Mouse (Mus musculus): ENCODE data around the gene Pdzd7. TPM values are rescaled to one million over a fixed set of nuclear protein-coding genes. Genes with fewer than 3 reads are reported as not detected.

Pdzd7 gene
- total and polyA plus RNA-seq, 2 experiments from 2014 or later, result 1.9 to 7.7 TPM

DNA sequence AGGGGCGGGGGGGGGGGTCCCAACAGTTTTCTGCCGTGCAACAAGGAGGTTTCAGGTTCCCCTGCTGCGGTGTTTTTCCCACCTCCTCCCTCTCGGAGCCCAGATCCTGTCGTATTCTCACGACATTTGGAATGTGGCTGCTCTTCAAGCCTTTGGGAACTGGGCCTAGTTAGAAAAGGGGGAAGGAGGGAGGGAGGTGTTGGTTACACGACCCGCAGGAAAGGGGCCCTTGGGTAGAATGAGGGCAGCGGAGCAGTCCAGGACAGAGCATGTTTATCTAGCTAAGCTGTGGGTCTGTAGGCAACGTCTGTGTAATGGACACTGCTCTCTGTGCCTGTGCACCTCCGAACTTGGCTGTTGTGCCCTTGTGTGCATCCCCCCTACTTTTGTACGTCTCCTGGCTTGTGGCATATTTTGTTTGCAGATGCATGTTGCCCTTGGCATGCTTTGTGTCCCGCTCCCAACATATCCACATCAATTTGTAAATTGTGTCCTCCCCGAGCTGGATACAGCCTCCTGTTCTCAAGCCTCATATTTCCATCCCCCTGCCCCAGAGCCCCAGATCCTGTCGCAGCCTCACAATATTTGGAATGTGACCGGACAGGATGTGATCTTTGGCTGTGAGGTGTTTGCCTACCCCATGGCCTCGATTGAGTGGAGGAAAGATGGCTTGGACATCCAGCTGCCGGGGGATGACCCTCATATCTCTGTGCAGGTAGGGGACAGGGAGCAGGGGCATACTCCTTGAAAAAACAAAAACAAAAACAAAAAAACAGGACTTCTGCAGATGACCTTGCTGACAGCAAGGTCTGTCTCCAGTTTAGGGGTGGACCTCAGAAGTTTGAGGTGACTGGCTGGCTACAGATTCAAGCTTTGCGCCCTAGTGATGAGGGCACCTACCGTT, 32.5 kb upstream of the Pdzd7 start:
- Histone ChIP-seq H3K27me3 (ENCODE audit: insufficient read depth, low read length) (peaks cover 45% of the 10 kb centered on the region), H3K9ac (replicated peaks; ENCODE audit: low read length) (no peak overlapping the region), H3K4me3 (ENCODE audit: low read length) (no peak overlapping the region), H3K4me2 (ENCODE audit: low read depth, low read length) (no peak overlapping the region), H3K9me3 (ENCODE audit: low read length) (no peaks in the 10 kb centered on the region), H3K4me1 (ENCODE audit: insufficient read depth, low read length) (peaks cover 25% of the 10 kb centered on the region), H3K36me3 (ENCODE audit: insufficient read depth, low read length) (no peaks in the 10 kb centered on the region), H3K27ac (no peak overlapping the region)
- ATAC-seq (no peak), DNase-seq (ENCODE audit: low spot score) (no peak)
- 9% methylated on average over 20 of the region's 20 CpGs for WGBS
- no peak for TF ChIP-seq CTCF (IDR thresholded peaks at IDR 0.05; ENCODE audit: low read depth)

DNA sequence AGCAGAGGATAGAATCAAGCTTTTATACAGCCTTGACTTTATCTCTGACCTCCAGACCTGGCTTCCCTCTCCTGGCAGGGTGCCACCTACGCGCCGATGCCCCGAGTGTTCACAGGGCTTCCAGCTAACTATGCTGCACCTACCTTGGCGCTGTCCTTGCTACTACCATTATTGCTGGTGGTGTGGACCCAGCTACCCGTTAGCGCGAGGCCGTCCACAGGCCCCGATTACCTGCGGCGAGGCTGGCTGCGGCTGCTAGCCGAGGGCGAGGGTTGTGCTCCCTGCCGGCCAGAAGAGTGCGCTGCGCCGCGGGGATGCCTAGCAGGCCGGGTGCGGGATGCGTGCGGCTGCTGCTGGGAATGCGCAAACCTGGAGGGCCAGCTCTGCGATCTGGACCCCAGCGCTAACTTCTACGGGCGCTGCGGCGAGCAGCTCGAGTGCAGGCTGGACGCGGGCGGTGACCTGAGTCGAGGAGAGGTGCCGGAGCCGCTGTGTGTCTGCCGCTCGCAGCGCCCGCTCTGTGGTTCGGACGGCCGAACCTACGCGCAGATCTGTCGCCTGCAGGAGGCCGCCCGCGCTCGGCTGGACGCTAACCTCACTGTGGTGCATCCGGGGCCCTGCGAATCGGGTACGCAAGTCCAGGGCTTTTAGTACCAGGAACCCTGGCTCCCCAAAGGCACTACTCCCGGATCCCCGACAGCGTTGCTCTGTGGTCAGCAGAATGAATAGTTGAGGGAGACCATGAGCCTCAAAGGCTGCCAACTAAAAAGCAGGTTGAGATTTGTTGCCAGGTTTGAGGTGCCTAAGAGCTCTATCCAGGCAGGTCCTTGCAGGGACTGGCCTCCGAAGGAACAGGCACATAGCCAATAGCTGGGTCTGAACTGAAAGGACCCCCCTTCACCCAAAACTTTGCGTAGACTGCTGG, 31.3 kb upstream of the Pdzd7 start:
- H3K4me3 ChIP-seq (ENCODE audit: low read length), result peak overlapping the region; percentile 82
- TF ChIP-seq CTCF (IDR thresholded peaks at IDR 0.05; ENCODE audit: low read depth), result peak; percentile 53
- no peak overlapping the region for H3K9ac ChIP-seq (replicated peaks; ENCODE audit: low read length)
- peaks cover 42% of the 10 kb centered on the region for H3K27me3 ChIP-seq (ENCODE audit: insufficient read depth, low read length)
- DNase-seq (ENCODE audit: low spot score), result peak; percentile 49
- 1% methylated on average over 62 of the region's 62 CpGs for WGBS
- H3K4me1 ChIP-seq (ENCODE audit: insufficient read depth, low read length), result peaks cover 25% of the 10 kb centered on the region
- no peak overlapping the region for H3K27ac ChIP-seq
- no peaks in the 10 kb centered on the region for H3K9me3 ChIP-seq (ENCODE audit: low read length)
- ATAC-seq, result no peak
- peak overlapping the region; percentile 100 for H3K4me2 ChIP-seq (ENCODE audit: low read depth, low read length)
- H3K36me3 ChIP-seq (ENCODE audit: insufficient read depth, low read length), result no peaks in the 10 kb centered on the region

DNA sequence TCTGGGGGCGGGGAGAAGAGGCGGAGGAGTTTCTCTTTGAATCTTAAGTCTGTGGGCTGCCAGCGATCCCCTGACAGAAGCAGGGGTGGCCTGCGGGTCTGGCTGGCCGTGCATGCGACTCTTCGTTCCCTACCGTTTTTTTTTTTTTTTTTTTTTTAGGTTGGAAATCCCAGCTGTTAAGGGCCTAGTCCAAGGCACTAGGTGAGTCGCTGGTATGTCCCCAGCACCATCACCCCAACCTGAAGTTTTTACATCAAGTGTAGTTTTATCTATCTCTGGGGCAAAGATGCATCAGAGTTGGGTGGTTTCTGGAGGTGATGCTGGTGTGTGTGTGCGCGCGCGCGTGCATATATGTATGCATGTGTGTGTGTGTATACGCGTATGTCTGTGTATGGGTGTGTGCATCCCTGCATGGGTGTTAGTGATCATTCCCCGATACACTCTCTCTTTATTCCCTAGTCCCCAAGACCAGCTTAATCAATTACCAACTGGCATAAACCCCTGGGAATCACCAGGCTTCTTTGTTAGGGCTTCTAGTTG, 30.6 kb upstream of the Pdzd7 start:
- H3K27me3 ChIP-seq (ENCODE audit: insufficient read depth, low read length), result peaks cover 42% of the 10 kb centered on the region
- H3K36me3 ChIP-seq (ENCODE audit: insufficient read depth, low read length), result no peaks in the 10 kb centered on the region
- peak overlapping the region; percentile 82 for H3K4me3 ChIP-seq (ENCODE audit: low read length)
- no peak for ATAC-seq
- no peak for DNase-seq (ENCODE audit: low spot score)
- peak overlapping the region; percentile 100 for H3K4me2 ChIP-seq (ENCODE audit: low read depth, low read length)
- no peak overlapping the region; the same call in 1 of the 2 replicates for H3K9ac ChIP-seq (replicated peaks; ENCODE audit: low read length)
- no peak overlapping the region for H3K27ac ChIP-seq
- peaks cover 24% of the 10 kb centered on the region for H3K4me1 ChIP-seq (ENCODE audit: insufficient read depth, low read length)
- no peak for TF ChIP-seq CTCF (IDR thresholded peaks at IDR 0.05; ENCODE audit: low read depth)
- WGBS, result 8% methylated on average over 17 of the region's 17 CpGs
- no peaks in the 10 kb centered on the region for H3K9me3 ChIP-seq (ENCODE audit: low read length)

DNA sequence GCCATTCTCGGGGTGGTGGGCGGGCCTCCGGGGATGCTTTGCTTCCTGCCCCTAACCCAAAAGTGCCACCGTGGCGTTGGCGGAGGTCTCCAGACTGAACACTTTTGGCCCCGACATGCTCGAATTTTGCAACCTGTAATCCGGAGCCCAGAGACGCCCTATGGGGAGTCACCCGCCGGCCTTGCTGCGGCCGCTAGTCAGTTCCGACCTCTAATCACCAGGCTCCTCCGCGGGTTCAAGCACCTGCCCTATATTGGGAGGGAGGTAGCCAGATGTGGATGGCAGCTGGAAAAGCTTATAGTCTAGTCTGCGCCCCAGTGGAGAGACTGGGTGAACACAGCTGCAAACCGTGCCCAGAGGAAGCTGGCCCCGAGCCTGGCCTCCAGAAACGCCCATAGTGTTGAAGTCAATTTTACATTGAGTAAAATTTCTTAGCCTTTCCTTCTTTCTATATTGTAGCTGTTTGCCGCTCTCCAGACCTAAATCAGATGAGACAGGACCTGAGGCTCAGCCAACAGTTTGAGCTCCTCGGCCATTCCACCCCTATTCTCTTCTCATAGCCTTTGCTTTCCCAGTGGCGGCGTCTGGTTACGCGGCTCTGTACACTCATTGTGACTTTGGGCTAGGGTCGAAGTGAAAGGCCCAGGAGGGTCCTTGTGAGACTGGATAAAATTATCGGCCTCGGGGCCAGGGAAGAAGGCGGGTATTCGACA, 30.0 kb upstream of the Pdzd7 start:
- peak; percentile 38 for ATAC-seq

DNA sequence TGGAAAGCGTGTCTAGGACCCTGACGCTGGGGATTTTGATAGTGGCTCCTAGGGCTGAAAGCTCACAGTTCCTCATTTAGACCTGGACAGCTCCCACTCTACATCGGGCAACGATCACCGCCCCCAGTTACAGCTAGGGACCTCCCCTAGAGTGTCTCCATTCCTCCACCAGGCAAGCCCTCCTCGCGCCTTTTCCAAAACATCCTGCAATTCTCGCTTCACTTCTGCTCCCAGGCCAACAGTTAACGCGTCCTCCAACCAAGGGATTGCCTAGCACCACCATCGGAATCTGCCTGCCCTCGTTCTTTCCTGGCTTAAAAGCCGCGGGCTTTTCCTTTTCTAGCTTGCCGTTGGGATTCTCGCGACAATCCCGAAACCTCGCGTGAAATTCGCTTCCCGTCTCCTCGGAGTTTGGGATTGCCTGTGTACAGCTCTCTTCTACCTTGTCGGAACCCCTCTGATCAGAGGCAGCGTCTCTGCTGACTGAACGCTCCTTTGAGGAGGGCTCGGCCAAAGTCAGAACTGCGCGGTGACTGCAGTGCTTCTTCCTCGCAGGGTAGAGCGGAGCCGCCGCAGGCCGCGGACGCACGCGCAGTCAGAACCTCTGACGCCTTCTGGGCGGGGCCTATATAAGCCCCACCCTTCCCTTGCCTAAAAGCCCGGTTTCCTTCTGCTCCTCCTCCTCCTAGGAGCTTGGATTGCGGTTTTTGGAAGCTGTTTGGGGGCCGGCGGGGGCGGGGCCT, 29.2 kb upstream of the Pdzd7 start, which contains the start of gene Kazald1:
TSS of gene Kazald1 (plus strand) at position 662 of the 743 bp plus-strand sequence.
- Histone ChIP-seq H3K9me3 (ENCODE audit: low read length) (no peaks in the 10 kb centered on the region), H3K27ac (peak within 1 kb of the TSS; percentile 99), H3K4me1 (ENCODE audit: insufficient read depth, low read length) (peaks cover 12% of the 10 kb centered on the region), H3K36me3 (ENCODE audit: insufficient read depth, low read length) (no peaks in the 10 kb centered on the region), H3K9ac (replicated peaks; ENCODE audit: low read length) (peak within 1 kb of the TSS; percentile 91), H3K27me3 (ENCODE audit: insufficient read depth, low read length) (peaks cover 34% of the 10 kb centered on the region), H3K4me2 (ENCODE audit: low read depth, low read length) (peak within 1 kb of the TSS; percentile 100), H3K4me3 (ENCODE audit: low read length) (peak within 1 kb of the TSS; percentile 82)
- WGBS, result 0% methylated on average over 45 of the region's 45 CpGs
- ATAC-seq, result peak; percentile 91
- no peak for TF ChIP-seq CTCF (IDR thresholded peaks at IDR 0.05; ENCODE audit: low read depth)
- DNase-seq (ENCODE audit: low spot score), result peak; percentile 96

More for the DNA sequence above, 30.0 kb upstream of the Pdzd7 start:
- Histone ChIP-seq H3K4me1 (ENCODE audit: insufficient read depth, low read length) (peaks cover 18% of the 10 kb centered on the region), H3K4me3 (ENCODE audit: low read length) (peak overlapping the region; percentile 82), H3K4me2 (ENCODE audit: low read depth, low read length) (peak overlapping the region; percentile 100), H3K36me3 (ENCODE audit: insufficient read depth, low read length) (no peaks in the 10 kb centered on the region), H3K9me3 (ENCODE audit: low read length) (no peaks in the 10 kb centered on the region), H3K27ac (peak overlapping the region; percentile 99), H3K27me3 (ENCODE audit: insufficient read depth, low read length) (peaks cover 36% of the 10 kb centered on the region), H3K9ac (replicated peaks; ENCODE audit: low read length) (peak overlapping the region; percentile 91)
- TF ChIP-seq CTCF (IDR thresholded peaks at IDR 0.05; ENCODE audit: low read depth), result peak; percentile 28
- WGBS, result under 1% methylated on average over 32 of the region's 32 CpGs
- no peak for DNase-seq (ENCODE audit: low spot score)
